Mouse (Mus musculus) liver, embryonic 15.5 days (tissue): ENCODE data around the gene Helb. TPM values are rescaled to one million over a fixed set of nuclear protein-coding genes. Genes with fewer than 3 reads are reported as not detected.
"Not testable (repeated sequence)": the region's sequence is repeated elsewhere in the genome, so short reads cannot be mapped to it uniquely, and the experiment has no call there.

Source experiments
- ATAC-seq: fragments of 200-750 bp; cut with Nextera tagmentation; 2 replicates; pipeline ENCODE4 v1.8.0; 2017; ENCODE audit warnings: moderate number of reproducible peaks, mild to moderate bottlenecking, moderate library complexity; ENCODE audit not compliant: insufficient read depth
- H3K27ac ChIP-seq: fragments of 300-500 bp; sonication (generic); replicated peaks from 2 replicates; pipeline ENCODE4 v1.5.1; 2015; ENCODE audit warnings: mild to moderate bottlenecking, inconsistent platforms
- H3K27me3 ChIP-seq: fragments of 300-500 bp; sonication (generic); 2 replicates; pipeline ENCODE4 v1.6.1; 2015; ENCODE audit warnings: mild to moderate bottlenecking, inconsistent platforms
- H3K36me3 ChIP-seq: fragments of 300-500 bp; sonication (generic); replicated peaks from 2 replicates; pipeline ENCODE4 v1.6.1; 2015; ENCODE audit warnings: moderate library complexity, mild to moderate bottlenecking, inconsistent platforms
- H3K4me1 ChIP-seq: fragments of 300-500 bp; sonication (generic); replicated peaks from 2 replicates; pipeline ENCODE4 v1.6.1; 2015; ENCODE audit warnings: inconsistent platforms
- H3K4me2 ChIP-seq: fragments of 300-500 bp; sonication (generic); 2 replicates; pipeline ENCODE4 v1.6.1; 2015; ENCODE audit warnings: moderate library complexity, mild to moderate bottlenecking, inconsistent platforms
- H3K4me3 ChIP-seq: fragments of 300-500 bp; sonication (generic); replicated peaks from 2 replicates; pipeline ENCODE4 v1.5.1; 2015; ENCODE audit warnings: mild to moderate bottlenecking, inconsistent platforms
- H3K9ac ChIP-seq: fragments of 300-500 bp; sonication (generic); 2 replicates; pipeline ENCODE4 v1.6.1; 2015; ENCODE audit warnings: moderate library complexity, mild to moderate bottlenecking, inconsistent platforms
- H3K9me3 ChIP-seq: fragments of 300-500 bp; sonication (generic); replicated peaks from 2 replicates; pipeline ENCODE4 v1.6.1; 2016; ENCODE audit warnings: inconsistent platforms
- WGBS: fragments of 180-500 bp; shearing (Covaris S2); methylation state at CpG from one replicate; pipeline ENCODE4 v1.1.7; 2015; ENCODE audit warnings: mixed read lengths; ENCODE audit not compliant: insufficient replicate concordance; 5-methylcytosine and 5-hydroxymethylcytosine counted together
- polyA plus RNA-seq: library from polyadenylated mRNA; unstranded; fragments of >200 nt; fragmentation: Nextera tagmentation; extraction: Ambion mirVana; gene quantifications from 2 replicates; pipeline ENCODE4 v1.2.1, GENCODE M21; 2015

Helb gene
- polyA plus RNA-seq, 1 experiment from 2014 or later: 7.4 TPM

GRCm38 (mm10) chr10:120125465-120125857 is 12.7 kb upstream of the Helb start:
- Histone ChIP-seq H3K27ac (no peak overlapping the region), H3K36me3 (no peaks in the 10 kb centered on the region), H3K4me3 (no peak overlapping the region), H3K4me2 (no peak overlapping the region), H3K9ac (no peak overlapping the region), H3K4me1 (no peaks in the 10 kb centered on the region), H3K9me3 (no peaks in the 10 kb centered on the region), H3K27me3 (peaks cover 8% of the 10 kb centered on the region; the same call in 1 of the 2 replicates)
- 32% methylated on average over 10 of the region's 10 CpGs for WGBS
- ATAC-seq: no peak

GRCm38 (mm10) chr10:120124801-120125464 is 12.1 kb upstream of the Helb start:
- H3K9me3 ChIP-seq: no peaks in the 10 kb centered on the region
- peaks cover 8% of the 10 kb centered on the region; the same call in 1 of the 2 replicates for H3K27me3 ChIP-seq
- no peak for ATAC-seq
- no peak overlapping the region for H3K27ac ChIP-seq
- H3K4me2 ChIP-seq: no peak overlapping the region
- H3K4me1 ChIP-seq: no peaks in the 10 kb centered on the region
- WGBS: 37% methylated on average over 7 of the region's 7 CpGs
- no peak overlapping the region for H3K4me3 ChIP-seq
- H3K36me3 ChIP-seq: no peaks in the 10 kb centered on the region
- H3K9ac ChIP-seq: no peak overlapping the region

- Histone ChIP-seq H3K27ac (no peak overlapping the region), H3K9ac (no peak overlapping the region), H3K4me2 (no peak overlapping the region), H3K27me3 (peaks cover 3% of the 10 kb centered on the region; the same call in 1 of the 2 replicates), H3K4me3 (no peak overlapping the region), H3K36me3 (no peaks in the 10 kb centered on the region), H3K9me3 (no peaks in the 10 kb centered on the region), H3K4me1 (no peaks in the 10 kb centered on the region)
- WGBS: 66% methylated on average over 3 of the region's 3 CpGs
- ATAC-seq: no peak
Measured at GRCm38 (mm10) chr10:120123721-120124120, 10.9 kb upstream of the Helb start.

GRCm38 (mm10) chr10:120115249-120115648 is 2.5 kb upstream of the Helb start:
- Histone ChIP-seq H3K27me3 (no peaks in the 10 kb centered on the region), H3K36me3 (peaks cover 9% of the 10 kb centered on the region; the same call in 1 of the 2 replicates), H3K27ac (no peak overlapping the region), H3K4me1 (peaks cover 22% of the 10 kb centered on the region), H3K4me3 (no peak overlapping the region), H3K9me3 (no peaks in the 10 kb centered on the region), H3K9ac (no peak overlapping the region), H3K4me2 (no peak overlapping the region)
- WGBS: 85% methylated on average over 1 of the region's 1 CpGs
- no peak for ATAC-seq

- no peak overlapping the region for H3K4me3 ChIP-seq
- no peak overlapping the region for H3K4me2 ChIP-seq
- ATAC-seq: no peak
- H3K4me1 ChIP-seq: peaks cover 22% of the 10 kb centered on the region
- H3K36me3 ChIP-seq: peaks cover 16% of the 10 kb centered on the region
- no peak overlapping the region for H3K27ac ChIP-seq
- H3K27me3 ChIP-seq: no peaks in the 10 kb centered on the region
- H3K9ac ChIP-seq: no peak overlapping the region
- H3K9me3 ChIP-seq: no peaks in the 10 kb centered on the region
- 76% methylated on average over 7 of the region's 7 CpGs for WGBS
Measured at GRCm38 (mm10) chr10:120114493-120114892, 1.7 kb upstream of the Helb start.

GRCm38 (mm10) chr10:120113980-120114379 is 1.2 kb upstream of the Helb start:
- peaks cover 22% of the 10 kb centered on the region for H3K4me1 ChIP-seq
- no peaks in the 10 kb centered on the region for H3K9me3 ChIP-seq
- H3K4me2 ChIP-seq: peak overlapping the region; percentile 79
- H3K36me3 ChIP-seq: peaks cover 20% of the 10 kb centered on the region
- 80% methylated on average over 6 of the region's 6 CpGs for WGBS
- no peaks in the 10 kb centered on the region for H3K27me3 ChIP-seq
- no peak overlapping the region for H3K27ac ChIP-seq
- no peak overlapping the region for H3K9ac ChIP-seq
- ATAC-seq: no peak
- no peak overlapping the region for H3K4me3 ChIP-seq

- peak overlapping the region; percentile 79 for H3K4me2 ChIP-seq
- H3K36me3 ChIP-seq: peaks cover 24% of the 10 kb centered on the region
- peak overlapping the region; percentile 84 for H3K9ac ChIP-seq
- H3K9me3 ChIP-seq, H3K27me3 ChIP-seq, ATAC-seq: not testable (repeated sequence)
- H3K27ac ChIP-seq: peak overlapping the region; percentile 98
- peak overlapping the region; percentile 85 for H3K4me3 ChIP-seq
- peaks cover 22% of the 10 kb centered on the region for H3K4me1 ChIP-seq
- WGBS: 28% methylated on average over 9 of the region's 9 CpGs
Measured at GRCm38 (mm10) chr10:120113482-120113881, 695 bp upstream of the Helb start.

- no peak for ATAC-seq
- H3K27me3 ChIP-seq: no peaks in the 10 kb centered on the region
- no peaks in the 10 kb centered on the region for H3K9me3 ChIP-seq
- WGBS: 68% methylated on average over 3 of the region's 3 CpGs
- peak overlapping the region; percentile 85 for H3K4me3 ChIP-seq
- H3K27ac ChIP-seq: peak overlapping the region; percentile 98
- peak overlapping the region; percentile 84 for H3K9ac ChIP-seq
- peaks cover 39% of the 10 kb centered on the region for H3K36me3 ChIP-seq
- peak overlapping the region; percentile 79 for H3K4me2 ChIP-seq
- peaks cover 22% of the 10 kb centered on the region for H3K4me1 ChIP-seq
Measured at GRCm38 (mm10) chr10:120111691-120112319, 982 bp downstream of the Helb start.

- Histone ChIP-seq H3K36me3 (peaks cover 81% of the 10 kb centered on the region), H3K27me3 (no peaks in the 10 kb centered on the region), H3K4me3 (no peak overlapping the region), H3K9me3 (no peaks in the 10 kb centered on the region), H3K9ac (no peak overlapping the region), H3K4me2 (no peak overlapping the region), H3K27ac (no peak overlapping the region), H3K4me1 (no peaks in the 10 kb centered on the region)
- ATAC-seq: no peak
- WGBS: 100% methylated on average over 1 of the region's 1 CpGs
Measured at GRCm38 (mm10) chr10:120100806-120101205, 12.0 kb downstream of the Helb start.

GRCm38 (mm10) chr10:120097564-120097963 is 15.2 kb downstream of the Helb start:
- Histone ChIP-seq H3K9ac (no peak overlapping the region), H3K4me2 (no peak overlapping the region), H3K4me1 (no peaks in the 10 kb centered on the region), H3K27ac (no peak overlapping the region), H3K4me3 (no peak overlapping the region), H3K36me3 (peaks cover 81% of the 10 kb centered on the region), H3K27me3 (no peaks in the 10 kb centered on the region), H3K9me3 (no peaks in the 10 kb centered on the region)
- no peak for ATAC-seq
- 81% methylated on average over 5 of the region's 5 CpGs for WGBS

- Histone ChIP-seq H3K4me1 (no peaks in the 10 kb centered on the region), H3K9me3 (no peaks in the 10 kb centered on the region), H3K27ac (no peak overlapping the region), H3K36me3 (peaks cover 83% of the 10 kb centered on the region), H3K4me3 (no peak overlapping the region), H3K9ac (no peak overlapping the region), H3K4me2 (no peak overlapping the region), H3K27me3 (no peaks in the 10 kb centered on the region)
- 89% methylated on average over 5 of the region's 5 CpGs for WGBS
- no peak for ATAC-seq
Measured at GRCm38 (mm10) chr10:120095716-120096115, 17.1 kb downstream of the Helb start.
